30 mouse cellular contexts compared by ENCODE assay signal in the genomic region with DNA sequence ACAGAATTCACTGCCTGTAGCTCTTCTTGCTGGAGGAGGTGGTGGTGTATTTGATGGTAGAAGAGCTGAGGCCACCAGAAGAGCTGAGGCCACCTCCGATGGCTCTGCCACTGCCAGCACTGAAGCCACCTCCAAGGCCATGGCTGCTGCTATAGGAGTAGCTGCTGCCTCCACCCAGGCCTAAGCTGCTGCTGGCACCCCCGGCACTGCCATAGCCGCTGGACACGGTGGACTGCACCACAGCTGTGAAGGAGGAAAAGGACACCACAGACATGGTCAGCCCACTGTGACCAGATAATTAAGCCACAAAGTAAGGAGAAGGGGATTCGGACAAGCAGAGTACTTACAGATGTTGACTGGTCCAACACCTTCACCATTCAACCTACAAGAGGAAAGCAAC. TPM values are rescaled to one million over a fixed set of nuclear protein-coding genes. Genes with fewer than 3 reads are reported as not detected.
"Had no signal": no experiment of that assay in that cellular context is flagged by ENCODE, and none has a peak within 500 bp of the region (broad histone marks: within the 10 kb centered on the region; RNA-seq: fewer than 3 reads in every experiment).

No protein-coding gene starts in this region.

RNA-seq across cellular contexts. Expression of gene Krt6a, which starts 3.6 kb away (rescaled TPM):
- polyA plus RNA-seq: limb, embryonic 11.5 days; liver, adult 2 months; liver, embryonic 11.5 days; liver, embryonic 12.5 days; liver, embryonic 16.5 days; liver, postnatal 0 days; lung, embryonic 14.5 days; macrophage; midbrain, embryonic 10.5 days; midbrain, embryonic 11.5 days; midbrain, embryonic 12.5 days; midbrain, embryonic 13.5 days; midbrain, embryonic 14.5 days; midbrain, embryonic 16.5 days; midbrain, postnatal 0 days; myocyte had no signal

RNA-seq across cellular contexts. Expression of gene Krt6b, which starts 10.4 kb away (rescaled TPM):
- polyA plus RNA-seq: limb, embryonic 10.5 days; limb, embryonic 11.5 days; limb, embryonic 12.5 days; limb, embryonic 13.5 days; limb, embryonic 14.5 days; liver, adult 2 months; liver, embryonic 11.5 days; liver, embryonic 12.5 days; liver, embryonic 13.5 days; liver, embryonic 14.5 days; liver, embryonic 15.5 days; liver, embryonic 16.5 days; liver, postnatal 0 days; lung, embryonic 14.5 days; lung, embryonic 15.5 days; lung, embryonic 16.5 days; lung, postnatal 0 days; macrophage; midbrain, embryonic 10.5 days; midbrain, embryonic 11.5 days; midbrain, embryonic 12.5 days; midbrain, embryonic 13.5 days; midbrain, embryonic 14.5 days; midbrain, embryonic 15.5 days; midbrain, embryonic 16.5 days; midbrain, postnatal 0 days; myocyte; neural tube, embryonic 11.5 days had no signal

RNA-seq across cellular contexts. Expression of gene Krt5, which starts 22.2 kb away (rescaled TPM):
- polyA plus RNA-seq: liver, adult 2 months; liver, postnatal 0 days; lung, embryonic 14.5 days; lung, postnatal 0 days; macrophage; midbrain, embryonic 14.5 days had no signal

RNA-seq across cellular contexts. Expression of gene Gm5478, which starts 43.3 kb away (rescaled TPM):
- polyA plus RNA-seq: limb, embryonic 10.5 days; limb, embryonic 11.5 days; limb, embryonic 12.5 days; limb, embryonic 13.5 days; limb, embryonic 14.5 days; limb, embryonic 15.5 days; liver, adult 2 months; liver, embryonic 11.5 days; liver, embryonic 12.5 days; liver, embryonic 13.5 days; liver, embryonic 14.5 days; liver, embryonic 15.5 days; liver, embryonic 16.5 days; liver, postnatal 0 days; lung, adult 2 months; lung, embryonic 14.5 days; lung, embryonic 15.5 days; lung, embryonic 16.5 days; lung, postnatal 0 days; macrophage; midbrain, embryonic 10.5 days; midbrain, embryonic 11.5 days; midbrain, embryonic 12.5 days; midbrain, embryonic 13.5 days; midbrain, embryonic 14.5 days; midbrain, embryonic 15.5 days; midbrain, embryonic 16.5 days; midbrain, postnatal 0 days; myocyte; neural tube, embryonic 11.5 days had no signal

RNA-seq across cellular contexts. Expression of gene Krt71, which starts 52.4 kb away (rescaled TPM):
- polyA plus RNA-seq: limb, embryonic 10.5 days; limb, embryonic 11.5 days; limb, embryonic 12.5 days; limb, embryonic 13.5 days; limb, embryonic 15.5 days; liver, adult 2 months; liver, embryonic 11.5 days; liver, embryonic 12.5 days; liver, embryonic 13.5 days; liver, embryonic 14.5 days; liver, embryonic 15.5 days; liver, embryonic 16.5 days; liver, postnatal 0 days; lung, adult 2 months; lung, embryonic 14.5 days; lung, embryonic 15.5 days; lung, embryonic 16.5 days; lung, postnatal 0 days; macrophage; midbrain, embryonic 10.5 days; midbrain, embryonic 11.5 days; midbrain, embryonic 12.5 days; midbrain, embryonic 13.5 days; myocyte; neural tube, embryonic 11.5 days had no signal
